Mouse (Mus musculus): ENCODE data around the gene Mrps5. TPM values are rescaled to one million over a fixed set of nuclear protein-coding genes. Genes with fewer than 3 reads are reported as not detected.

Gene Mrps5
- 52.3 and 55.8 TPM in 2 replicates for total RNA-seq (2014; fragmentation: Nextera tagmentation)
- 82.4 and 95.1 TPM in 2 replicates for total RNA-seq (2017)
- 187 and 194 TPM in 2 replicates for polyA plus RNA-seq (2012)

DNA sequence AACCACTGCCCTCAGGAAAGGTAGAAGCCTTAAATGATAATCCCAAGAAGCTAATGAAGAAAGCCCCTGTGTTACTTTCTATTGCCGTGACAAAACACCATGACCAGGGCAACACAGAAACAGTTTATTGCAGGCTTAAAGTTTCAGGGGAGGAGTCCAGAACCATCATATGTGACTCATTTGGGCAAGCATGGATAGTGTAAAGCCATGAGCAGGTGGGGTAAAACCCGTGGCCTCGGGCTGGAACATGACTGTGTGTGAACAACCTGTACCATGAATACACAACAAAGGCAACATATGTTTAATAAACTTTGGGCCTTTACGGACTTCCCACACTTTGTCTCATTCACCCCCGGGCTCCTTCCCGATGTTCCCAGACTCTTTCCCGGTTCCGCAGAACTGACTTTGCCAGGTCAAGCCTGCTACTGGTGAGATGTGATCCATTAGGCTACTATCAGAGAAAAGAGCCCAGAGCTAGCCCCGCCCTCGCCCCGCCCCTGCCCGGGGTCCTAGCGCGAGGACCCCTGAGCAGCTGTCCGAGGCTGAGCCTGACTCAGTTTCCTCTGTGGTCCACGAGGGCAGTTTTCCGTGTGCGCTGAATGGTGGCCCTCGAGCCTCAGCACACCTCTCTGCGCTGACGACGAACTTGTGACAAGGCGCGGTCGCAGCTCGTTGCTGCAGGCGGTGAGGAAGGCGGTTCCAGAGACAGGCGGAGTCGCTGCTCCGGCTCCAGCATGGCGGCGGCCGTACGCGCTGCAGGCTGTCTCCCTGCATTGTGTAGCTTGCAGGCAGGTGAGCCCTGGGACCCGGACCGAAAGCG lies at the start of gene Mrps5, which contains the start of gene Zfp661:
Gene Mrps5, plus strand, starts transcription at position 529 of the 820 bp plus-strand sequence.
Gene Zfp661, minus strand, starts transcription at position 401 of the 820 bp plus-strand sequence.
- TF ChIP-seq TAL1 (conservative IDR thresholded peaks at IDR 0.05; ENCODE audit: low read depth, low read length), result no peak
- TF ChIP-seq GATA1 (IDR thresholded peaks at IDR 0.05; ENCODE audit: borderline replicate concordance, low read length), result no peak
- no peak for TF ChIP-seq GATA2 (IDR thresholded peaks at IDR 0.05; ENCODE audit: borderline replicate concordance, low read depth, low read length)
- no peak for TF ChIP-seq CTCF (IDR thresholded peaks at IDR 0.05; ENCODE audit: low read depth, low read length)
- TF ChIP-seq POLR2AphosphoS5 (IDR thresholded peaks at IDR 0.05; ENCODE audit: insufficient replicate concordance, low read depth, low read length), result no peak
- ATAC-seq (ENCODE audit: extremely low read depth, insufficient number of reproducible peaks, low FRiP score, poor library complexity, severe bottlenecking) (peak; percentile 56), DNase-seq (ENCODE audit: low spot score) (peak; percentile 75)
- peak within 1 kb of the TSS; percentile 94 for H3K4me3 ChIP-seq (ENCODE audit: low read depth, low read length)
- H3K27me3 ChIP-seq (ENCODE audit: insufficient read depth, low read length), result no peaks in the 10 kb centered on the region
- no peaks in the 10 kb centered on the region for H3K9me3 ChIP-seq (replicated peaks)
- H3K4me1 ChIP-seq (ENCODE audit: insufficient read depth, low read depth, low read length), result peaks cover 45% of the 10 kb centered on the region
- peaks cover 29% of the 10 kb centered on the region for H3K36me3 ChIP-seq (replicated peaks)

GRCm38 (mm10) chr2:127537548-127537947 lies 49.5 kb upstream of the Mrps5 start:
- TF ChIP-seq POLR2AphosphoS5 (IDR thresholded peaks at IDR 0.05; ENCODE audit: insufficient replicate concordance, low read depth, low read length) (no peak), GATA2 (IDR thresholded peaks at IDR 0.05; ENCODE audit: borderline replicate concordance, low read depth, low read length) (no peak), TAL1 (conservative IDR thresholded peaks at IDR 0.05; ENCODE audit: low read depth, low read length) (no peak), CTCF (IDR thresholded peaks at IDR 0.05; ENCODE audit: low read depth, low read length) (no peak), GATA1 (IDR thresholded peaks at IDR 0.05; ENCODE audit: borderline replicate concordance, low read length) (no peak)
- Histone ChIP-seq H3K36me3 (replicated peaks) (no peaks in the 10 kb centered on the region), H3K4me1 (ENCODE audit: insufficient read depth, low read depth, low read length) (no peaks in the 10 kb centered on the region), H3K9me3 (replicated peaks) (no peaks in the 10 kb centered on the region), H3K27me3 (ENCODE audit: insufficient read depth, low read length) (no peaks in the 10 kb centered on the region), H3K4me3 (ENCODE audit: low read depth, low read length) (no peak overlapping the region)
- ATAC-seq (ENCODE audit: extremely low read depth, insufficient number of reproducible peaks, low FRiP score, poor library complexity, severe bottlenecking) (no peak), DNase-seq (ENCODE audit: low spot score) (no peak)

- no peak overlapping the region for H3K4me3 ChIP-seq (ENCODE audit: low read depth, low read length)
- no peaks in the 10 kb centered on the region for H3K9me3 ChIP-seq (replicated peaks)
- no peaks in the 10 kb centered on the region for H3K36me3 ChIP-seq (replicated peaks)
- ATAC-seq (ENCODE audit: extremely low read depth, insufficient number of reproducible peaks, low FRiP score, poor library complexity, severe bottlenecking) (no peak), DNase-seq (ENCODE audit: low spot score) (no peak)
- TF ChIP-seq POLR2AphosphoS5 (IDR thresholded peaks at IDR 0.05; ENCODE audit: insufficient replicate concordance, low read depth, low read length) (no peak), CTCF (IDR thresholded peaks at IDR 0.05; ENCODE audit: low read depth, low read length) (peak; percentile 7; the same call in 1 of the 2 replicates), GATA2 (IDR thresholded peaks at IDR 0.05; ENCODE audit: borderline replicate concordance, low read depth, low read length) (no peak)
- H3K4me1 ChIP-seq (ENCODE audit: insufficient read depth, low read depth, low read length), result no peaks in the 10 kb centered on the region
- H3K27me3 ChIP-seq (ENCODE audit: insufficient read depth, low read length), result no peaks in the 10 kb centered on the region
These were observed 47.5 kb upstream of the Mrps5 start for GRCm38 (mm10) chr2:127539494-127539893.

- TF ChIP-seq CTCF (IDR thresholded peaks at IDR 0.05; ENCODE audit: low read depth, low read length), result no peak
- TF ChIP-seq GATA2 (IDR thresholded peaks at IDR 0.05; ENCODE audit: borderline replicate concordance, low read depth, low read length), result no peak
- no peak for TF ChIP-seq POLR2AphosphoS5 (IDR thresholded peaks at IDR 0.05; ENCODE audit: insufficient replicate concordance, low read depth, low read length)
- no peak for TF ChIP-seq TAL1 (conservative IDR thresholded peaks at IDR 0.05; ENCODE audit: low read depth, low read length)
- no peak for TF ChIP-seq GATA1 (IDR thresholded peaks at IDR 0.05; ENCODE audit: borderline replicate concordance, low read length)
- no peak for DNase-seq (ENCODE audit: low spot score)
- Histone ChIP-seq H3K4me1 (ENCODE audit: insufficient read depth, low read depth, low read length) (no peaks in the 10 kb centered on the region), H3K36me3 (replicated peaks) (no peaks in the 10 kb centered on the region), H3K27me3 (ENCODE audit: insufficient read depth, low read length) (no peaks in the 10 kb centered on the region; the same call in 1 of the 2 replicates), H3K4me3 (ENCODE audit: low read depth, low read length) (no peak within 1 kb of the TSS), H3K9me3 (replicated peaks) (no peaks in the 10 kb centered on the region)
- no peak for ATAC-seq (ENCODE audit: extremely low read depth, insufficient number of reproducible peaks, low FRiP score, poor library complexity, severe bottlenecking)
These were observed 45.8 kb upstream of the Mrps5 start, which contains the start of gene Prom2 for GRCm38 (mm10) chr2:127541185-127541584. Gene Prom2, minus strand, starts transcription at chr2:127541467.

GRCm38 (mm10) chr2:127541697-127542096 lies 45.3 kb upstream of the Mrps5 start:
- no peaks in the 10 kb centered on the region for H3K4me1 ChIP-seq (ENCODE audit: insufficient read depth, low read depth, low read length)
- TF ChIP-seq GATA1 (IDR thresholded peaks at IDR 0.05; ENCODE audit: borderline replicate concordance, low read length), result no peak
- TF ChIP-seq TAL1 (conservative IDR thresholded peaks at IDR 0.05; ENCODE audit: low read depth, low read length), result no peak
- H3K4me3 ChIP-seq (ENCODE audit: low read depth, low read length), result no peak overlapping the region
- H3K9me3 ChIP-seq (replicated peaks), result no peaks in the 10 kb centered on the region
- no peaks in the 10 kb centered on the region for H3K36me3 ChIP-seq (replicated peaks)
- no peak for DNase-seq (ENCODE audit: low spot score)
- no peaks in the 10 kb centered on the region; the same call in 1 of the 2 replicates for H3K27me3 ChIP-seq (ENCODE audit: insufficient read depth, low read length)
- no peak for ATAC-seq (ENCODE audit: extremely low read depth, insufficient number of reproducible peaks, low FRiP score, poor library complexity, severe bottlenecking)

GRCm38 (mm10) chr2:127548342-127549074 lies 38.5 kb upstream of the Mrps5 start:
- Histone ChIP-seq H3K9me3 (replicated peaks) (no peaks in the 10 kb centered on the region), H3K4me1 (ENCODE audit: insufficient read depth, low read depth, low read length) (no peaks in the 10 kb centered on the region), H3K4me3 (ENCODE audit: low read depth, low read length) (no peak overlapping the region), H3K27me3 (ENCODE audit: insufficient read depth, low read length) (no peaks in the 10 kb centered on the region; the same call in none of the 2 replicates), H3K36me3 (replicated peaks) (no peaks in the 10 kb centered on the region)
- TF ChIP-seq POLR2AphosphoS5 (IDR thresholded peaks at IDR 0.05; ENCODE audit: insufficient replicate concordance, low read depth, low read length) (no peak), CTCF (IDR thresholded peaks at IDR 0.05; ENCODE audit: low read depth, low read length) (no peak), GATA2 (IDR thresholded peaks at IDR 0.05; ENCODE audit: borderline replicate concordance, low read depth, low read length) (no peak), TAL1 (conservative IDR thresholded peaks at IDR 0.05; ENCODE audit: low read depth, low read length) (no peak), GATA1 (IDR thresholded peaks at IDR 0.05; ENCODE audit: borderline replicate concordance, low read length) (no peak)
- ATAC-seq (ENCODE audit: extremely low read depth, insufficient number of reproducible peaks, low FRiP score, poor library complexity, severe bottlenecking), result no peak
- DNase-seq (ENCODE audit: low spot score), result no peak
